Mouse (Mus musculus) lung, adult 2 months (tissue): ENCODE measurements around the gene Cyfip2. TPM values are rescaled to one million over a fixed set of nuclear protein-coding genes. Genes with fewer than 3 reads are reported as not detected.

Experiments used
- DNase-seq: peaks from one replicate; pipeline ENCODE4 v3.0.0; 2022
- H3K4me1 ChIP-seq: fragments of 200-500 bp; 2 replicates; pipeline ENCODE4 v1.6.1; 2011; ENCODE audit warnings: low read length; ENCODE audit not compliant: control insufficient read depth, insufficient read depth
- H3K4me3 ChIP-seq: fragments of 200-500 bp; replicated peaks from 2 replicates; pipeline ENCODE3; 2011; ENCODE audit warnings: low read depth, mild to moderate bottlenecking, control low read depth, low read length; ENCODE audit errors: extremely low read depth
- CTCF ChIP-seq: fragments of 200-500 bp; IDR thresholded peaks from 2 replicates; pipeline ENCODE4 v1.5.1; 2011; ENCODE audit warnings: mild to moderate bottlenecking, low read length, control low read depth; ENCODE audit not compliant: insufficient read depth
- POLR2A ChIP-seq: fragments of 200-500 bp; IDR thresholded peaks from 2 replicates; pipeline ENCODE4 v1.6.1; 2011; ENCODE audit warnings: low read depth, mild to moderate bottlenecking, control low read depth, low read length, borderline replicate concordance; ENCODE audit errors: extremely low read depth
- WGBS: fragments of 180-500 bp; shearing (Covaris S2); methylation state at CpG from one replicate; pipeline ENCODE4 v1.1.7; 2018; 5-methylcytosine and 5-hydroxymethylcytosine counted together
- polyA plus RNA-seq: library from polyadenylated mRNA; depleted of rRNA; stranded (reverse); fragments of >200 nt; gene quantifications from 2 replicates; pipeline ENCODE4 v1.2.3, GENCODE M21; 2012

The Cyfip2 gene
- polyA plus RNA-seq, 1 experiment, result 9.3 TPM

- WGBS, result 70% methylated on average over 11 of the region's 11 CpGs
- H3K4me3 ChIP-seq, result no peak overlapping the region
- no peak for DNase-seq
- TF ChIP-seq POLR2A, result no peak
- no peak for TF ChIP-seq CTCF
- peaks cover 4% of the 10 kb centered on the region; the same call in 1 of the 2 replicates for H3K4me1 ChIP-seq
Observed at GRCm38 (mm10) chr11:46308271-46308974, 4.2 kb downstream of the Cyfip2 start.

- TF ChIP-seq POLR2A (no peak), CTCF (no peak)
- H3K4me1 ChIP-seq, result peaks cover 4% of the 10 kb centered on the region; the same call in 1 of the 2 replicates
- H3K4me3 ChIP-seq, result no peak overlapping the region
- DNase-seq, result no peak
- WGBS, result 69% methylated on average over 7 of the region's 7 CpGs
Observed at GRCm38 (mm10) chr11:46307768-46308167, 4.9 kb downstream of the Cyfip2 start.

- Histone ChIP-seq H3K4me1 (no peaks in the 10 kb centered on the region), H3K4me3 (no peak overlapping the region)
- WGBS, result 79% methylated on average over 7 of the region's 7 CpGs
- no peak for DNase-seq
- no peak for TF ChIP-seq POLR2A
- TF ChIP-seq CTCF, result no peak
Observed at GRCm38 (mm10) chr11:46306776-46307175, 5.9 kb downstream of the Cyfip2 start.

GRCm38 (mm10) chr11:46305881-46306520 is 6.7 kb downstream of the Cyfip2 start:
- Histone ChIP-seq H3K4me3 (no peak overlapping the region), H3K4me1 (no peaks in the 10 kb centered on the region)
- no peak for TF ChIP-seq CTCF
- no peak for TF ChIP-seq POLR2A
- no peak for DNase-seq
- 62% methylated on average over 9 of the region's 9 CpGs for WGBS

- no peak overlapping the region for H3K4me3 ChIP-seq
- 75% methylated on average over 9 of the region's 9 CpGs for WGBS
- TF ChIP-seq CTCF, result no peak
- no peak for TF ChIP-seq POLR2A
- DNase-seq, result no peak
- H3K4me1 ChIP-seq, result no peaks in the 10 kb centered on the region
Observed at GRCm38 (mm10) chr11:46304864-46305710, 7.6 kb downstream of the Cyfip2 start.

- 72% methylated on average over 10 of the region's 10 CpGs for WGBS
- Histone ChIP-seq H3K4me1 (no peaks in the 10 kb centered on the region), H3K4me3 (no peak overlapping the region)
- no peak for DNase-seq
- TF ChIP-seq CTCF, result no peak
Observed at GRCm38 (mm10) chr11:46304093-46304492, 8.6 kb downstream of the Cyfip2 start.

GRCm38 (mm10) chr11:46302471-46302870 is 10.2 kb downstream of the Cyfip2 start:
- TF ChIP-seq POLR2A (no peak), CTCF (no peak)
- Histone ChIP-seq H3K4me3 (no peak overlapping the region), H3K4me1 (no peaks in the 10 kb centered on the region)
- DNase-seq, result no peak
- 86% methylated on average over 9 of the region's 9 CpGs for WGBS

GRCm38 (mm10) chr11:46301579-46302248 is 10.9 kb downstream of the Cyfip2 start:
- DNase-seq, result no peak
- 90% methylated on average over 23 of the region's 23 CpGs for WGBS
- no peak overlapping the region for H3K4me3 ChIP-seq
- TF ChIP-seq CTCF, result no peak
- TF ChIP-seq POLR2A, result no peak
- no peaks in the 10 kb centered on the region for H3K4me1 ChIP-seq

GRCm38 (mm10) chr11:46299901-46300300 is 12.8 kb downstream of the Cyfip2 start:
- no peak overlapping the region for H3K4me3 ChIP-seq
- no peak for DNase-seq
- H3K4me1 ChIP-seq, result no peaks in the 10 kb centered on the region
- TF ChIP-seq CTCF (no peak), POLR2A (no peak)
- WGBS, result 70% methylated on average over 6 of the region's 6 CpGs
